Mouse (Mus musculus) right cerebral cortex, adult 18-20 months (tissue): ENCODE results near the gene Ttc39a.
A peak's percentile ranks its signal among the peaks of the same experiment; 100 is the strongest.

Source experiments
- DNase-seq: peaks from one replicate; pipeline ENCODE4 v3.0.0; 2022; ENCODE audit warnings: mixed read lengths

Gene Ttc39a

DNA sequence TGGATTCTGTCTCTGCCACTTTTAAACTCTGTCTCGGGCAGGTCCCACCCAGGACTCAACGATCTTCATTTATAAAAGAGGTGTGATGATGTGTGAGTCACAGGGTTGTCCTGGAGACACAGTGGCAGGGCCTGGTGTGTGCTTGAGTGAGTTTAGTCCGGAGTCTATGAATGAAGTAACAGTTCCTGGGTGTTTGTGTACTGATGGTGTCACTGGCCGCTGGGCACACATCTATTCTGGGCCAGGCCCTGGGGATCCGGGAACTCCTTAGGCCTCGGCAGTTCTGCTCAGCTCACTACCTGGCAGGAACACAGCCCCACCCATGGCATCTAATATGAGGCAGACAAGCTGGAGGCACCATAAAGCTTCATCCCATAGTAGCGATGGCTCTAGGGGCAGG is 15.2 kb downstream of the Ttc39a start:
- DNase-seq = no peak

DNA sequence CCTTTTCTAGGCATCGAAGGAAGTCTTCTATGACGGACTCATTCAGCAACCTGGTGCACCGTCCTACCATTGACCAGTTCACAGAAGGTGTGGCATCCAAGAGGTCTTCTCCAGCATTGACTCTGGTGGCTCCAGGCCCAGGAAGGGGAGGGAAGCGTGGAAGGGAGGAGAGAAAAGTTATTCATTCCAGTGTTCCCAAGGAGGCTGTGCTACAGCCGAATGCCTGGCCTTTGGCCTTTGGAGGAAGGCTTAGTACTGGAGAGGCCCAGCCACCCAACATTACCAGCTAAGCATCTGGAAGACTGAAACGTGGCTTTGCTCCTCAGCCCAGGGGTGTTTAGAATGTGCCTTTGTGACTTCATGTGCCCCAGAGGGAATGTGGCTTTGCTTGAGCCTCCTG is 16.0 kb downstream of the Ttc39a start:
- no peak for DNase-seq

DNA sequence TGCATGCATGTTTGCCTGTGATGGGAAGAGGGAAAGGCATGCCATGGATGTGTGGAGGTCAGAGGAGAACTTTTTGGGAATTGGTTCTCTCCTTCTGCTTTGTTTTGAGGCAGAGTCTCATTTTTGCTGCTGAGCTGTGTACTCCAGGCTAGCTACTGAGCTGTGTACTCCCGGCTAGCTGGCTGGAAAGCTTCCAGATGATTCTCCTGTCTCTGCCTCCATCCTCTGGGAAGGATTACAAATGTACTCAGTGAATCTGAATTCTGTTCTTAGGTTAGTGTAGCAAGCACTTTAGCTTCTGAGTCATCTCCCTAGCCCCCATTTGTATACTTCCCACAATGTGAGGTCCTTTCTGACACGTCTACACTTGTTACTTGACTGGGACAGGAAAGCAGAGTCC is 17.0 kb downstream of the Ttc39a start:
- no peak for DNase-seq

DNA sequence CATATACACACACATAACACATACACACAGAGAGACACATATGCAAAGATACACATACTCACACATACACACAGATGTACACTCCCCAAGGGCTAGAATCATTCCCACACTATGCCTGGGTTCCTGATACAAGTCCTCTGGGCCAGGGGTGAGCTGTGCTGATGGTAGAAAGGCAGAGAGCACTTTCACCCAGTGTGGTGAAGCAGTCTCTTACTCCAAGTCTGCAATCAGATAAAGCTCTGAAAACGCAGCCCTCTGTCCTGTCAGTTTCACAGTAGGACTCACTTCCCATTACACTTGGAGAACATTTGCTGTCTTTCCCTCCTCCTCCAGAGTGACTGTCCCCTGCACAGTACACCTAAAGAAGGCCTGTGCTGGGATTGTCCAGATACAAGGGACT is 20.6 kb downstream of the Ttc39a start:
- DNase-seq = no peak

DNA sequence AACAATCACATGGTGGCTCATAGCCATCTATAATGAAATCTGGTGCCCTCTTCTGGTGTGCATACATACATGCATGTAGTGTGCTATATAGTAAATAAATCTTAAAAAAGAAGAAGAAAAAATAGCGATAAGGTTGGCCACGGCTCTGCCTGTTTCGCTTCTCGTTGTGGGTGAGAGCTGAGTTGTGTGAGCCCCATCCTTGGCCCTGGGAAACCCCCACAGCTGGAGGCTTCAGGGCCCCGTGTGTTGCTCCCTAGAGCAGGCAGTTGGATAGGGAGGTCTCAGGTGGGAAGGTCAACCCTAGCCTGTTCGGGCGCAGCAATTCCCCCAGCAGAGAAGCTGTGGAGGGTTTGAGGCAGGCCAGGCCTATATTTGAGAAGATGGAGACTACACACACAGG is 23.8 kb downstream of the Ttc39a start:
- no peak for DNase-seq

DNA sequence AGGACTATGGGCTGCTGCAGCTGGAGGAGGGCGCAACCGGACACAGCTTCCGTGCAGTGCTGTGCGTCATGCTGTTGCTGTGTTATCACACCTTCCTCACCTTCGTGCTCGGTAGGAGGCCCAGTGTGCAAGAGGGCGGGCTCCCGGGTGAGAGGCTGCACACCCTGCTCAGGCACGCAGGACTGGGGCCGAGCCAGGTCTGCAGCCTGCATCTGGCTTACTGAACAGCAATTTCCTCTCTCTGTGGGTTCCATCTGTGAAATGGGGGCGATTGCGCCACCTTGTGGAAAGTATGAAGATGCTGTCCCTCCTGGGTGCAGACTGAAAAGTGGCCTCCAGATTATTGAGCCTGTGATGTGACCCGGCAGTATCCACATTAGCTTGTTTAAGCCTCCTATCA is 24.4 kb downstream of the Ttc39a start:
- DNase-seq = peak; percentile 61

DNA sequence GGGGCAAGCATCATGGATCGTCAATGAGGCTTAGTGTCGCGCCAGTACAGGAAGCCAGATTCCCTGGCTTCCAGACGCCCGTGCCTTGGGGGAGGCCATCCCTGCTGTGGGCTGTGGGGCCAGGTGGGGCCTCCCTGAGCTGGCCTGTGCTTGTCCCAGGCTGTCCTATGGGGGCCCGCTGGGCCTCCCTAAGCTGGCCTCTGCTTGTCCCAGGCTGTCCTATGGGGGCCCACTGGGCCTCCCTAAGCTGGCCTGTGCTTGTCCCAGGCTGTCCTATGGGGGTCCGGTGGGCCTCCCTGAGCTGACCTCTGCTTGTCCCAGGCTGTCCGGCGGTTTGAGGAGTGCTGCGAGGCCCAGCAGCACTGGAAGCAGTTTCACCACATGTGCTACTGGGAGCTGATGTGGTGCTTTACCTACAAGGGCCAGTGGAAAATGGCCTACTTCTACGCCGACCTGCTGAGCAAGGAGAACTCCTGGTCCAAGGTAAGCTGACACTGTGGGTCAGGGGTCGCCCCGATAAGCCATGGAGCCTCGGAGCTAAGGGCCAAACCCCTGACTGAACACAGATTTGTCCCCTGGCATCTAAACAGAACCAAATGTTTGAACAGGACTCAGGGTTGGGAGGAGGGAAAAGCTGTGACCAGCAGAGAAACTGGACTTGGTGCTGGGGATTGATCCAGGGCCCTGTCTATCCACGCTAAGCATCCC is 26.4 kb downstream of the Ttc39a start:
- DNase-seq = no peak

DNA sequence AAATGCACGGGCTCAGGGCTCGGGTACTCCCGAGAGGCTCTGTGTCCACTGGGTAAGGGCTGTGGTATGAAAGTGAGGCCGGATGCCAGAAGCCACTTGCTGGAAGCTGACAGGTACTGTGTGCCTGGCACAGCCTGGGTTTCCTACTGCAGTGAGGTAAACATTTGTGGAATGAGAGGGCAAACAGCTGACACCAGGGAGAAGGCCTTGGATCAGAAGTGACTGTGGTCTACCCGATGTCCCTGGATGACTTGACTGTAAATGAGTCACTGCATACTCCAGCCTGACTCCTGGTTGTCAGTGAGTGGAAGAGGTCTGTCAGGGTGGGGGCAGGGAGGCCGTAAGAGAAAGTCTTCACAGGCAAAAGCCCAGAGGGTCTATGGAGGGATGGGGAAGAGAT is 27.2 kb downstream of the Ttc39a start:
- no peak for DNase-seq

DNA sequence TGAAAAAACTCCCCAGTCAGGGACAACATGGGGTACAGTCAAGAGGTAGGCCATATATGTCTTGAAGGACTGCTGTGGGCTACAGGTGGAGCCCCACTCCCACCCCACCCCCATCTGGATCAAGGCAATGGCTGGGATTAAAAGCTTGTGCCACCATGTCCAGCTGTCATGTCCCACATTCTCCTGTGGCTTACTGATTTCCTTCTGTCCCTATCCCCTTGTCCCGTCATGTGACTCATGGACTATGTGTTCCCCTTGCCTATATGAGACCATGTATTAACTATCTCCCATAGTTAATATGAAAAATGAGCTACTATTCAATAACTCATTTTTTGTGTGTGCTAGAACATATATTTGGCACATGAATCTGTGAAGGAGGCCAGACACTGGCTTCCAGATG is 27.8 kb downstream of the Ttc39a start:
- no peak for DNase-seq

DNA sequence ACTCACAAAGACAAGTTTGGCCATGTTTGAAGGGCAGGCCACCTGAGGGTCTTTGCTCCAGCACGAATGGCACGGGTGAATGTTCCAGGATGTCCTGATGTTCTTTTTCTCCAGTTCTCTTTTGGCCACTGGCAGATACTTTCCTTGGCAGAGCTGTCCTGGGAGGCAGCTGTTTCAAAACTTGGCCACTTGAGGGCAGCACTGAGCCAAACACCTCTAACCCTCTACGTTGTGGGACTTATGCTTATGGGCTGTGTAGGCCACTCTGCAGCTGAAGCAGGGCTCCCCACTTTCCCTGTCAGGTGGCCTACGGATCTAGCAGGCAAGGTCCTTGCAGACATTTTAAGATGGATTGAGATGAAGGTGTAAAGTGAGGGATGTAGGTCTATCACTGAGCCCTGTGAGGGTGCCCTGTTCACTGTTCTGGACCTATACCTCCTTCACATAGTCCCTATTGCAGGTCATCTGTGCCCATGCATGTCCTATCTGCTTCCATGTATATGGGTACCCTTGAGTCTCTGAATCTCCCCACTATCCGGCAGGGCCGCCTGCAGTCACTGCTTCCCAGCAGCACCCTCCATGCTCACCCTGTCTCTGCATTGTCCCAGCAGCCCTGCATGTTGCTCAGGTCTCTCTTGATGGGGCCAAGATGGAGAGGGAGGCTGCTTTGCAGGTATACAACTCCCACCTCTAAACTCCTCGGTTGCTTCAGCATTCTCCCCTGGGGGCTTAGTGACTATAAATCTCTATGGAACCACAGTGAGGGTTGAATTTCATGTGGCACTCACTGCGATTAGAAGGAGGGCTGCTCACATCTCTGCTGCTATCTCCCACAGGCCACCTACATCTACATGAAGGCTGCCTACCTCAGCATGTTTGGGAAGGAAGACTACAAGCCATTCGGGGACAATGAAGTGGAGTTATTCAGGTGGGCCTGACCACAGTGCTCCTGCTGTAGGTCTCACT is 31.8 kb downstream of the Ttc39a start:
- peak; percentile 39 for DNase-seq

DNA sequence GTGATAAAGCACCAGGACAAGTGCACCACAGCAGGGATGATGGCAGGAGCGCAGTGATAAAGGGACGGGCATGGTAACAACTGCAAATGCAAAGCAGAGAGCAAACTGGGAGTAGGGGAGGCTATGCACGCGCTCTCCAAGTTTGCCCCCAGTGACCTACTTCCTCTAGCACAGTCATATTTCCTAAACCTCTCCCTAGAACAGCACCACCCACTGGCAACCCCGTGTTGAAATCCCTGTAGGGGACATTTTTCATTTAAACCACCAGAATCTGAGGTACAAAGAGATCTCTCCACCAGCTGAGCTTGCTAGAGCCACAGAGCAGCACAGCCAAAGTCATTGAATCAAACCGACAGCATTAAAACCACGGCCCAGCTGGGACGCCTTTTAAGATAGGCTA is 32.7 kb downstream of the Ttc39a start:
- DNase-seq = no peak

DNA sequence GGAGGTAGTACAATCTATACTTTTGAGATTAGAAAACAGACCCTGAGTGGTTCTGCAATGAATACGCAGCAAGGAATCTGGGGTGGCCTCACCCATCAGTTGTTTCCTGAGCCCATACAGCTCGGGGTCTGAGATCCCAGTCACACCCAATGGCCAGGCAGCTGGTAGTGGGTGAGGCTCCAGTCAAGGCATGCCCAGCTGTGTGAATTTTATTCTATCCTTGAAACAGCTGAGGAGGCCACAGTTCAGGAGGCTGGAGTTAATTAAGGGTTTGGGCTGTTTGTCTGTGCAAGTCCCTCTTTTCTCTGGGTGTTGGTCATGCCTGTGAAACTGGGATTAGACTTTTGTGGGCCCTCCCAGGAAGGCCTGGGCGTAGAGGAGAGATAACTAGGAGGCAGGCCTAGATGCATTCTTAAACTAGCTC is 33.4 kb downstream of the Ttc39a start:
- no peak for DNase-seq

DNA sequence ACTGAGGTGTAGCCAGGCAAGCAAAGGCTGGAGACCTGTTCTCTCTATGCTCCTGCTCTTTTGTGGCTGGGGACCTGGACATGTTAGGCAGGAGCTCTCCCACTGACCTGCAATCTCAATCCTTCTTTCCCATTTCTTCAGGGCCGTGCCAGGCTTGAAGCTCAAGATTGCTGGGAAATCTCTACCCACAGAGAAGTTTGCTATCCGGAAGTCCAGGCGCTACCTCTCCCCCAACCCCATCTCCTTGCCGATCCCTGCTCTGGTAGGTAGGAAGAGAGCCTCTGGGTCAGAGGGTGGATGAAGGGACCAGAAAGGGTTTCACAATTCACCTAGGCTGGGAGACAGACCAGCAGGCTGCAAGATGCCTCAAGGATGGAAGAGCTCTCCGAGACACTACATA is 34.0 kb downstream of the Ttc39a start:
- DNase-seq = no peak

DNA sequence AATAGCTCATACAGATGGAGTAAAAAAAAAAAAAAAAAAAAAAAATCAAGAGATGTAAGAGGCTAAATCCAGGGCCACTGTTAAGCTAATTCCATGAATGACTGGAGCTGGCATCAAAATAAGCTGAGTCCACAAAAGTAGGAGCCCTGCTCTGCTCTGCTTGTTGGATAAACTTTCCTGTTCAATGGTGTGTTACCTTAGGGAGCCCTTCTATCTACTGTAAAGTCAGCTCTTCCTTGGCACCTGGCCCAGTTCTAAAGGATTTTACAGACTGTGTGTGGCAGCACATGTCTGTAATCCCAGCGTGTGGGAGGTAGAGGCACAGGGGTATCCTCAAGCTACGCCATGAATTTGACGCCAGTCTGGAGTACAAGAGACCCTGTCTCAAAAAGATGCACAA is 34.6 kb downstream of the Ttc39a start:
- DNase-seq = no peak

DNA sequence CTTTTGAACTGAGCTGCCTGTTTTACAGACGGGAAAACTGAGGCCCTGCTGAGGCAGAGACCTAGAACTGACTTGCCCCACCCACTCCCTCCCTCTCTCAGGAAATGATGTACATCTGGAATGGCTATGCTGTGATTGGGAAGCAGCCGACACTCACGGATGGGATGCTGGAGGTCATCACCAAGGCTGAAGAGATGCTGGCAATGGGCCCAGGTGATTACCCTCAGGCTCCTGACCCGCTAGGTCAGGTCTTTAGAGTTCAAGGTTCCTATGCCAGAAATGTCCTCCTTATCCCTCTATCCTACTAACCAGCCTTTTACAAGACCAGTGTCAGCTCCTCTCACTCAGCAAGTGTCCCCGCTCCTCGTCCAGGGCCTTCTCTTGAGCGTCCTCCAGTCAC is 35.7 kb downstream of the Ttc39a start:
- DNase-seq = no peak

DNA sequence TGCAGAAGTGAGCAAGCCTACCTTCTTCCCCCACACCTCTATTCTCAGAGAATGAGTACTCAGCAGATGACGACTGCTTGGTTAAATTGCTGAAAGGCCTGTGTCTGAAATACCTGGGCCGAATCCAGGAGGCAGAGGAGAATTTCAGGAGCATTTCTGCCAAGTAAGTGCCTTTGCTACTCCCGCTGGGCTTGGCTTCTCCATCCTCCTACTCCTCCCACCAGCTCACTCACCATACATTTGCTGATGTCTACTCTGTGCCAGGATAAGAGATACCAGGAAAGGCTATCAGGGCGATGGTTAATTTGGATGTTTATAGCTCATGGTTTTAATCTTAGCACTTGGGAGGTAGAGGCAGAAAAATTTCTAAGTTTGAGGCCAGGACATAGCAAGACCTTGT is 36.2 kb downstream of the Ttc39a start:
- peak; percentile 72 for DNase-seq

DNA sequence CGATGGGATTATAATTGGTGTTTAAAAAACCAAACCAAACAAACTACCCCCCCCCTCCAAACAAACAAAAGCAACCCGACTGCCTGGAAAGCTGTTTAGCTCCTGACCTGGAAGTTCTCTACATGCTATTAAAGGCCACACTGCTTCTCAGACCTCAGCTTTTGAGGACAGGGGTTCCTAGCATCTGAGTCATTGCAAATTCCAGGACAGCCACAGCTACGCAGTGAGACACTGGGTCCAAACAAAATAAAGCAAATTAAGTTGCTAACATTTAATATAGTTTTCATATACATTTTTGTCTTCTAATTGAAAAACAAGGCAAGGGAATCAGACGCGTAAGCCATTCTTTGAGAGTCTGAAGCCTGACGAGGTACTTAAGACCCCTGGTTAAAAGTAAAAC is 38.0 kb downstream of the Ttc39a start:
- no peak for DNase-seq

DNA sequence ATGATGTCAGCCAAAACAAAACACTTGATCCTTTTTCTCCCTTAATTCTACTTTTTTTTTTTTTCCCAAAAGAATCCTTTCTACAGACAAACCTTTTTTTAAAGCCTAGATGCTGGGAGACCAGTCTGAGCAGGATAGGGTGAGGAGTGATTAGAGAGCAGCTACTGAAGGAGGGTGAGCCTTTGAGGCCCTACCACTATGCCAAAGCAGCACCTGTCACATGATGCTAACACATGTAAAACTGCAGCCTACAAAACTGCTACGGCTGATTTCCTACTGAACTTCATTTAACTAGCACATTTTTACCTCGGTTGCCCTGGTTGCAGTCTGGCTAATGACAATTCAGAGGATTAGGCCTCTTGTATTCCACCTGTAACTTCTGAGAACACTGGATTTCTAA is 38.5 kb downstream of the Ttc39a start:
- DNase-seq = no peak

DNA sequence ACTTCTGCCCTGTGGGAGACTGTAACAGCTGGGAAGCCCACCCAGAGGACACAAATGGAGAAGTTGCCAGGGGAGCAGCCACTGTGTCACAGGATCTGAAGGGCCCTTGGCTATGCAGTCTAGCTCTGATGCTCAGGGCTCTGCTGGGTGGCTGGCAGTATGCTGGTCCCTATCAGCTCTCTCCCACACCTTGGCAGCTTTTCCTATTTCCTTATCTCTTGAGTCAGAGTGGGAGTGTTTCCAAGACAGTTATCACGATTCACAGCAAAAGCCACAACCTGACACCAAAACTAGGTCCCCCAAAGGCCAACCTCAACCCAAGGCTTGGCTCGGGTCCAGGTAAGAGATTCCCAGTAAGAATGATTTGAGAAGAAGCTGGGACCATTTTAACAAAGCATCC is 39.0 kb downstream of the Ttc39a start:
- DNase-seq = no peak

DNA sequence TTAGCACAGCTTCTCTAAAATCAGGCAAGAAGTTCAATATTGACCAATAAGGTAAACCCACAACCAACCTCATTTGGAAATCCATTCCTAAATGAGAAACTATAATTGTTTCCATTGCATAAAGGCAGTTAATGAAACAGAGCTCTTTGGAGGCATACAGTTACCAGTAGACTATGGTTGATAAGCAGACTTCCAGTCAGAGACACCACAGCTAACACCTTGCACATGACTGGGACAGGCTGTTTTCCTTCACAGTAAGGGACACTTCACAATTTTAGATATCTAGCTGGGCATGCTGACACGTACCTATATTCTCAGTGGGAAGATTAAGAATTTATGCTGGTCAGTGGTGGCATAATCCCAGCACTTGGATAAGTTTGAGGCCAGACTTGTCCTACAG is 39.5 kb downstream of the Ttc39a start:
- DNase-seq = no peak

DNA sequence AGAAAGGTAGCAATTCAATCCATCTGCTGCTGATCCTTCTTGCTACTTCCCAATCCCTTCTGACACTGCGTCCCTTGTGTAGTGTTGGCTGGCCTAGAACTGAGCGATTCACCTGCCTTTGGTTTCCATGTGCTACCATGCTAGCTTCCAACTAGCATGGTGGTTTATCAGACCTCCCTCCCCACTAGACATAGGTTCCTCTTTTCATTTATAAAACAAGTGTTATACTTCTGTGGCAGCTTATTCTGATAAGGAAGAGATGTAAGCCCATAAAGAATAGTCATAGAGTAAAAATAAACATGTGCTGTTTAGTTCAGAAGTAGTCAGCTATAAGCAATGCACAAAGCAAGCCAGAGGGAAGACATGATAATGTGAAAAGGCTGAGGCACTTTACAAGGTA is 42.1 kb downstream of the Ttc39a start:
- DNase-seq = no peak

DNA sequence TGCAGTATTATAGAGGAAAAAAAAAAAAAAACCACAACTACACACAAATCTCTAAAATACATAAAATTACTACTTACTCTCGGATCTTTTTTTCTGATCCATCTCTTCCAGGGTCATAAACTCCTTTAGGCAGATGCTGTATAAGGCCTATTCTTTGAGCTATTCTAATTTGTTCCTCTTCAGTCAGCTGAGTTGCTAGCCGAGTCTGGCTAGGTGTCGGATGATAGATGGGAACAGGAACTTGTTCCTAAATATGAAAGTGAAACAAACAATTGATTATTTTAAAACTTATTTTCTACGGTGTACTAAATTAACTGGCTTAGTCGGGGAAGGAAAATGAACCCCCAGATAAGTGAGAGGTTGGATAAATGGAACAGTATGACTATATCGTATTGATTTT is 50.4 kb downstream of the Ttc39a start:
- DNase-seq = no peak

DNA sequence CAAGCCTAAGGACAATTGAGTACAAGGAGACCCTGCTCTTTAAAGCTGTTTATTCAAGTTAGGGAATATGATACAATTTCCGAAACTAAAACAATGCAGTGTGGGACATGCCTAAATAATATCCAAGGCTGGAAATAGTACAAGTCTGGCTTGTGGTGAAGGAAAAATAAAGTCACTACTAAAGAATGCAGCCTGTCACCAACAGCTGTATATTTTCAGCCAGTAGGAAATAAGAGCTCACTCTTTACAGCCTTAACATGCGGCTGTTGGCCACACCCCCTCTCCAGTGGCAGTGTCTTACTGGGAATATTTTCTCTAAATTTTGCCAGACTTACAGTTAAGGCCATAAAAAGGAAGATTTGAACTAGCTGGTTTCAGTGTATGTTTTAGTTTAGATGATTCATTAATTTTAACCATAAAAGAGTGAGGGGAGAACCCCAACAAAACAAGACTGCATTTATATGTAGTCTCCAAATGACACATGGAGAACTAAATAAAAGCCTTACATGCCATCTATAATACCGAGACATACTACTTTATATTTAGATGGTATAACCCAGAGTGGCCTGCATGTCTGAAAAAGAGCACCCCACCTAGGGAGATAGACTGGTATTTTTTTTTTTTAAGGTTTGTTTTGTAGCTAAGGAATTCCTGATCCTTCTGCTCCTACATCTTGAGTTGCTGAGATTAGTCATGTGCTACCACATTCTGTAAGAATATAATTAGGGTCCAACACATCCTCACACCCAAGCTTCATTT is 54.2 kb downstream of the Ttc39a start:
- no peak for DNase-seq

DNA sequence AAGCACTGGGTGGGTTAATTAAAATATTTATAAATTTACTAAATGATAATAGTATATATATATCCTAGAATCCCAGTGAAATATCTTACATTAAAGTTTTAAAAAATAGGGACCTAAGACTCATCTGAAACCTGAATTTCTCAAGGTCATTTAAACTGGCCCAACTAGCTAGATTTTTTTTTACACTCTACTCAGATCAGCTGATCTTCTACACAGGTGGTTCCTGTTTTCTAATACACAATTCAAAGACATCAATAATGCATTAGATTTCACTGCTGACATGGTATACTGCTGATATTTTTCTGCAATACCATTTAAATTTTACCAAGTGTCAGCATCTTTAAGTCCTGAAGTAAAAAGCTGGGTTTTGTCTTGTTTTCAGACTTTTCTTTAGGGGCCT is 57.5 kb downstream of the Ttc39a start:
- DNase-seq = no peak
